Mouse (Mus musculus) ES-E14 (cell line): ENCODE measurements around the gene Gm49396.

Source experiments
- HCFC1 ChIP-seq: IDR thresholded peaks from 2 replicates; pipeline ENCODE4 v1.6.1; 2012; ENCODE audit warnings: low read length, inconsistent platforms, borderline replicate concordance; ENCODE audit not compliant: insufficient read depth
- MAFK ChIP-seq: IDR thresholded peaks from 2 replicates; pipeline ENCODE4 v1.6.1; 2014; ENCODE audit warnings: mild to moderate bottlenecking, low read depth, low read length, inconsistent platforms; ENCODE audit not compliant: insufficient read depth

DNA sequence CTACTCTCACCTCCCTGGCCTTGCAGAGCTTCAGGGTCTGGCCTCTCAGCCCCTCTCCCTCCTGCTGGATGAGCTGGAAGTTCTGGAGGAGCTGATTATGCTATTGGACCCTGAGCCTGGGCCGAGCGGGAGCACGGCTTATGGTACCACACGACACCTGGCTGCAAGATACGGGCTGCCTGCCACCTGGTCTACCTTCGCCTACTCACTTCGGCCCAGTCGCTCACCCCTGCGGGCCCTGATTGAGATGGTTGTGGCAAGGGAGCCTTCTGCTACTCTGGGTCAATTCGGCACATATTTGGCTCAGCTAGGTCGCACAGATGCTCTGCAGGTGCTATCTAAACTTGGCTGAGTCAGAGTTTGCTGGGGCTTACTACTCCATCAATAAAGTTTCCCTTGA lies 4.4 kb downstream of the Gm49396 start:
- TF ChIP-seq MAFK, result no peak
- TF ChIP-seq HCFC1, result no peak
